Mouse (Mus musculus): Measurements from ENCODE around the gene Kat5.

Gene Kat5

GRCm38 (mm10) chr19:5625311-5625710 lies 15.3 kb upstream of the Kat5 start:
- DNase-seq = no peak

GRCm38 (mm10) chr19:5621884-5622283 lies 11.8 kb upstream of the Kat5 start:
- DNase-seq = no peak

- no peak for DNase-seq
These were observed 10.0 kb upstream of the Kat5 start for GRCm38 (mm10) chr19:5620007-5620406.

- DNase-seq = peak; percentile 92
These were observed 4.9 kb upstream of the Kat5 start for GRCm38 (mm10) chr19:5614953-5615352.

- no peak for DNase-seq
These were observed 2.9 kb upstream of the Kat5 start for GRCm38 (mm10) chr19:5612762-5613411.

- DNase-seq = peak; percentile 51
These were observed 1.9 kb upstream of the Kat5 start for GRCm38 (mm10) chr19:5611973-5612372.

GRCm38 (mm10) chr19:5609171-5609546 lies 878 bp downstream of the Kat5 start:
- no peak for DNase-seq

GRCm38 (mm10) chr19:5608707-5609106 lies 1.3 kb downstream of the Kat5 start:
- DNase-seq = no peak

GRCm38 (mm10) chr19:5607705-5608410 lies 2.2 kb downstream of the Kat5 start:
- DNase-seq = no peak

GRCm38 (mm10) chr19:5606196-5606595 lies 3.8 kb downstream of the Kat5 start:
- no peak for DNase-seq

- DNase-seq = no peak
These were observed 4.9 kb downstream of the Kat5 start for GRCm38 (mm10) chr19:5605126-5605525.

GRCm38 (mm10) chr19:5603664-5604063 lies 6.4 kb downstream of the Kat5 start:
- DNase-seq = no peak

GRCm38 (mm10) chr19:5601752-5602541 lies 8.1 kb downstream of the Kat5 start, which contains the start of gene Rnaseh2c:
TSS of gene Rnaseh2c (plus strand) at chr19:5601873.
- DNase-seq = peak; percentile 90

- DNase-seq = no peak
These were observed 10.8 kb downstream of the Kat5 start for GRCm38 (mm10) chr19:5599224-5599623.

- DNase-seq = no peak
These were observed 18.1 kb downstream of the Kat5 start for GRCm38 (mm10) chr19:5591888-5592287.

GRCm38 (mm10) chr19:5589159-5589558 lies 20.9 kb downstream of the Kat5 start:
- no peak for DNase-seq

- DNase-seq = no peak
These were observed 28.0 kb downstream of the Kat5 start for GRCm38 (mm10) chr19:5581995-5582394.

- no peak for DNase-seq
These were observed 29.3 kb downstream of the Kat5 start for GRCm38 (mm10) chr19:5580776-5581175.

- DNase-seq = no peak
These were observed 30.1 kb downstream of the Kat5 start for GRCm38 (mm10) chr19:5579971-5580370.

GRCm38 (mm10) chr19:5575336-5575735 lies 34.7 kb downstream of the Kat5 start:
- DNase-seq = no peak

- peak; percentile 92 for DNase-seq
These were observed 37.5 kb downstream of the Kat5 start for GRCm38 (mm10) chr19:5572331-5573125.

GRCm38 (mm10) chr19:5571831-5572230 lies 38.2 kb downstream of the Kat5 start:
- DNase-seq = peak; percentile 59

Data from lung, postnatal 36 days (tissue).